Mouse (Mus musculus) small intestine, adult 2 months (tissue): ENCODE results near the gene Apoc2.

Experiments used
- CTCF ChIP-seq: fragments of 200-500 bp; IDR thresholded peaks from 2 replicates; pipeline ENCODE4 v1.5.1; 2012; ENCODE audit warnings: low read depth, mild to moderate bottlenecking, control low read depth, inconsistent platforms, low read length, moderate library complexity, mixed read lengths; ENCODE audit not compliant: insufficient replicate concordance, insufficient read length; ENCODE audit errors: extremely low read depth
- POLR2A ChIP-seq: fragments of 200-500 bp; IDR thresholded peaks from 2 replicates; pipeline ENCODE4 v1.6.1; 2012; ENCODE audit warnings: low read depth, mild to moderate bottlenecking, control low read depth, inconsistent platforms, low read length, moderate library complexity

DNA sequence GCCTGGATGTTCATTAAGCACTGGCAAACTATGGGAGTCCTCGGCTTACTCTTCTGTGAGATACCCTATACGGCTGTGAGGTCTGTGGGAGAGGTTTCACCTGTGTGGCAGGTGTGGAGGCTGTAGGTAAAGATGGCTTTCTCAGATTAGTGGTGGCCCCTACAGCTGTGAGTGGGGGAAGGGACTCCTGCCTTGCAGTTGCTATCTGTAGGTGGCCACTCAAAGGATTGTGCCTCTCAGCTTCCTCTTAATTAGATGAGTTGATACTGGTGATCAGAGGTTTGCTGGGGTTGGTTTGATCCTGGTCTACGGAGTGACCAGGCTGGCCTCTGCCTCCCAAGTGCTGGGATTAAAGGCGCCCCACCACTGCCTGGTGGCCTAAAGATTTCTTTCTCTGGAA lies 26.7 kb upstream of the Apoc2 start:
- TF ChIP-seq CTCF (no peak), POLR2A (no peak)
